Mouse (Mus musculus) heart, embryonic 12.5 days (tissue): ENCODE data around the gene Gm20517. TPM values are rescaled to one million over a fixed set of nuclear protein-coding genes. Genes with fewer than 3 reads are reported as not detected.

Source experiments
- ATAC-seq: fragments of 200-750 bp; cut with Nextera tagmentation; 2 replicates; pipeline ENCODE4 v1.8.0; 2017; ENCODE audit warnings: moderate TSS enrichment, moderate library complexity; ENCODE audit not compliant: insufficient number of reproducible peaks, low FRiP score
- H3K27ac ChIP-seq: fragments of 300-500 bp; sonication (generic); 2 replicates; pipeline ENCODE4 v1.5.1; 2016; ENCODE audit warnings: mild to moderate bottlenecking, moderate library complexity; ENCODE audit not compliant: poor library complexity, severe bottlenecking
- H3K27me3 ChIP-seq: fragments of 300-500 bp; sonication (generic); replicated peaks from 2 replicates; pipeline ENCODE4 v1.6.1; 2016; ENCODE audit warnings: mild to moderate bottlenecking, moderate library complexity
- H3K36me3 ChIP-seq: fragments of 300-500 bp; sonication (generic); 2 replicates; pipeline ENCODE4 v1.6.1; 2016; ENCODE audit warnings: mild to moderate bottlenecking, moderate library complexity
- H3K4me1 ChIP-seq: fragments of 300-500 bp; sonication (generic); replicated peaks from 2 replicates; pipeline ENCODE4 v1.6.1; 2016; ENCODE audit warnings: mild to moderate bottlenecking
- H3K4me2 ChIP-seq: fragments of 300-500 bp; sonication (generic); 2 replicates; pipeline ENCODE4 v1.6.1; 2016; ENCODE audit warnings: mild to moderate bottlenecking, moderate library complexity
- H3K4me3 ChIP-seq: fragments of 300-500 bp; sonication (generic); 2 replicates; pipeline ENCODE4 v1.5.1; 2016; ENCODE audit warnings: mild to moderate bottlenecking
- H3K9ac ChIP-seq: fragments of 300-500 bp; sonication (generic); 2 replicates; pipeline ENCODE4 v1.6.1; 2016; ENCODE audit warnings: mild to moderate bottlenecking, moderate library complexity
- H3K9me3 ChIP-seq: fragments of 300-500 bp; sonication (generic); replicated peaks from 2 replicates; pipeline ENCODE4 v1.6.1; 2016; ENCODE audit warnings: mild to moderate bottlenecking, moderate library complexity
- WGBS: fragments of 180-500 bp; shearing (Covaris S2); methylation state at CpG from one replicate; pipeline ENCODE4 v1.1.7; 2016; 5-methylcytosine and 5-hydroxymethylcytosine counted together
- polyA plus RNA-seq: library from polyadenylated mRNA; unstranded; fragments of >200 nt; fragmentation: Nextera tagmentation; extraction: Ambion mirVana; gene quantifications from 2 replicates; pipeline ENCODE4 v1.2.1, GENCODE M21; 2016

The Gm20517 gene
- polyA plus RNA-seq, 1 experiment from 2014 or later: 2.7 TPM

- 75% methylated on average over 6 of the region's 6 CpGs for WGBS
These were observed 32.7 kb upstream of the Gm20517 start for GRCm38 (mm10) chr17:47578655-47579054.

DNA sequence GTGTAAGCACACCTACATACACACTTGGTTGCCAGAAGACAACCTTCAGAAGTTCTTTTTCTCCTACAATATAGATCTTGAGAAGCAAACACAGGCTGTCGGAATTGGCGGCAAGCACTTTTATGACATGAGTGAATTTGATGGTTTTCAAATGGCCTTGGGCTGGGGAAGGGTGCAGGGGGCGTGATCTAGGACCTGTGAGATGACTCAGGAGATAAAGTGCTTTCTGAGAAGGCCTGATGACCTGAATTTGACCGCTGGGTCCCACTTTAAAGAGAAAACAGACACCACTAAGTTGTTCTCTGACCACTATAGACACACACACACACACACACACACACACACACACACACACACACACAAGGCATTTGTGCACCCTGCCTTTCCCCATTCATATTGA, 30.4 kb upstream of the Gm20517 start:
- H3K4me3 ChIP-seq: no peak overlapping the region
- no peaks in the 10 kb centered on the region for H3K9me3 ChIP-seq
- H3K36me3 ChIP-seq: no peaks in the 10 kb centered on the region

More at GRCm38 (mm10) chr17:47578655-47579054, 32.7 kb upstream of the Gm20517 start:
- H3K36me3 ChIP-seq: no peaks in the 10 kb centered on the region
- no peaks in the 10 kb centered on the region for H3K4me1 ChIP-seq
- ATAC-seq: no peak
- no peaks in the 10 kb centered on the region for H3K9me3 ChIP-seq
- H3K27me3 ChIP-seq: no peaks in the 10 kb centered on the region
- no peak overlapping the region for H3K4me3 ChIP-seq
- no peak overlapping the region for H3K4me2 ChIP-seq
- no peak overlapping the region for H3K27ac ChIP-seq
- H3K9ac ChIP-seq: no peak overlapping the region

GRCm38 (mm10) chr17:47588517-47588916, 22.9 kb upstream of the Gm20517 start:
- Histone ChIP-seq H3K36me3 (no peaks in the 10 kb centered on the region), H3K9me3 (no peaks in the 10 kb centered on the region), H3K4me3 (no peak overlapping the region), H3K4me1 (peaks cover 11% of the 10 kb centered on the region), H3K27me3 (no peaks in the 10 kb centered on the region), H3K4me2 (no peak overlapping the region), H3K9ac (no peak overlapping the region), H3K27ac (no peak overlapping the region)
- no peak for ATAC-seq
- 80% methylated on average over 8 of the region's 8 CpGs for WGBS

More for the DNA sequence above, 30.4 kb upstream of the Gm20517 start:
- Histone ChIP-seq H3K9ac (no peak overlapping the region), H3K27ac (no peak overlapping the region), H3K27me3 (no peaks in the 10 kb centered on the region), H3K4me2 (no peak overlapping the region), H3K4me1 (no peaks in the 10 kb centered on the region)
- 80% methylated on average over 4 of the region's 4 CpGs for WGBS
- no peak for ATAC-seq

DNA sequence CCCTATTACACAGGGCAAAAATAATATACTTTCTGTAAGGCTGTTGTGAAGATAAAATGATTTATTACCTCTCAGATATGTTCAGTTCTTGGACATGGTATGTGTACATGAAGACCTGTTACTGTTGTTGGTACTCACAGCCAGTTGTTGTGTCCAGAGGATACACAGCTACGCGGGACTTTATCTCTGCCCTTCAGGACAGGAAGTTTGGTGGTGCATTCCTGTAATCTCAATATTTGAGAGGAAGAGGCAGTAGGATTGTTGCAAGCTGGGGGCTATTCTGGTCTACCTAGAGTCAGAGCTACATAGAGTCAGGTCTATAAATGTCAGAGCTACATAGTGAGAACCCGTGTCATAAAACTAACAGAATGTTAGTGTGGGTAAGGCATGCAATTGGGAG, 20.3 kb upstream of the Gm20517 start:
- ATAC-seq: no peak
- 44% methylated on average over 3 of the region's 3 CpGs for WGBS

DNA sequence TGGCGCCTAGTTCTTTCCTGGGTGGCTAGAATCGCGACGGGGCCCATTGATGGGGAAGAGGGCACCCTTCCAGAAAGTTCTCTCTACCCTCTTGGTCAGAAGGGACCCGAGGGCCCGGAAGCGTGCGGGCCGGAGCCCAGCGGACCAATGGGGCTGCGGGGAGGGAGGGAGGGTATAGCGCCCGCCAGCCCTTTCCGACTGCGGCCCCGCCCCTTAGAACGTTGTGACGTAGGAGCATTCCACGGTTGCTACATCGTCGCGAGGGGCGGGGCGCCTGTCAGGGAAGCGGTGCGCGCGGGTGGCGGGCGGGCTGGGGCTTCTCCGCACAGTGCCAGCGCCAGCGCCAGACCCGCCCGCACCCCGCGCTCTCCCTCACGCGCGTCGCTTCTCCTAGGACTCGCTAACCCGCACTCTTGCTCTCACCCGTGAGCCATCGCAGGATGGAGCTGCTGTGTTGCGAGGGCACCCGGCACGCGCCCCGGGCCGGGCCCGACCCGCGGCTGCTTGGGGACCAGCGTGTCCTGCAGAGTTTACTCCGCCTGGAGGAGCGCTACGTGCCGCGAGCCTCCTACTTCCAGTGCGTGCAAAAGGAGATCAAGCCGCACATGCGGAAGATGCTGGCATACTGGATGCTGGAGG, 18.1 kb upstream of the Gm20517 start:
- Histone ChIP-seq H3K4me3 (peak overlapping the region; percentile 95), H3K36me3 (peaks cover 21% of the 10 kb centered on the region), H3K9ac (peak overlapping the region; percentile 96), H3K4me1 (peaks cover 37% of the 10 kb centered on the region), H3K27me3 (no peaks in the 10 kb centered on the region), H3K4me2 (peak overlapping the region; percentile 87), H3K9me3 (no peaks in the 10 kb centered on the region), H3K27ac (peak overlapping the region; percentile 99)
- WGBS: 1% methylated on average over 63 of the region's 63 CpGs
- peak; percentile 89 for ATAC-seq

More for the DNA sequence above, 20.3 kb upstream of the Gm20517 start:
- H3K4me1 ChIP-seq: peaks cover 15% of the 10 kb centered on the region
- no peaks in the 10 kb centered on the region; the same call in none of the 2 replicates for H3K36me3 ChIP-seq
- H3K4me3 ChIP-seq: no peak overlapping the region
- no peaks in the 10 kb centered on the region for H3K9me3 ChIP-seq
- H3K27me3 ChIP-seq: no peaks in the 10 kb centered on the region
- H3K4me2 ChIP-seq: no peak overlapping the region
- H3K27ac ChIP-seq: no peak overlapping the region
- H3K9ac ChIP-seq: no peak overlapping the region

DNA sequence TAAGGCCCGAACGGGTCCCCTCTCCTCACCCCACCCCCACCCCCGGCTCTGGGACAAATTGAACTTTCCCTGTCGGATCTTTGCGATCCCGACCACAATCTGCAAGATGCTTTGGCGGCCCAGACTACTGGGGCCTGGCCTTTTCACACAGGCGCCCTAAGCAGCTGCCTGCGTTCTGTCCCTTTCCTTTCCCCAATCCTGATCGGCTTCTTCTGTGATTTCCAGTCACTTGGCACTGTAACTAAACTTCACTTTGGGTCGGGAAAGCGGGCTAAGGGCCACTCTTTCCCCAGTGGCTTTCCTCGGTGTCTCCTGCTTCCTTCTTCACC, 17.6 kb upstream of the Gm20517 start:
- Histone ChIP-seq H3K27me3 (no peaks in the 10 kb centered on the region), H3K27ac (peak overlapping the region; percentile 99), H3K36me3 (peaks cover 26% of the 10 kb centered on the region), H3K4me1 (peaks cover 41% of the 10 kb centered on the region), H3K4me3 (peak overlapping the region; percentile 95), H3K9ac (peak overlapping the region; percentile 96), H3K4me2 (peak overlapping the region; percentile 87), H3K9me3 (no peaks in the 10 kb centered on the region)
- WGBS: under 1% methylated on average over 13 of the region's 13 CpGs
- ATAC-seq: no peak

GRCm38 (mm10) chr17:47594183-47594968, 17.0 kb upstream of the Gm20517 start:
- H3K4me1 ChIP-seq: peaks cover 42% of the 10 kb centered on the region
- H3K36me3 ChIP-seq: peaks cover 31% of the 10 kb centered on the region
- no peaks in the 10 kb centered on the region for H3K9me3 ChIP-seq
- peak overlapping the region; percentile 99 for H3K27ac ChIP-seq
- WGBS: under 1% methylated on average over 43 of the region's 43 CpGs
- peak overlapping the region; percentile 87 for H3K4me2 ChIP-seq
- H3K9ac ChIP-seq: peak overlapping the region; percentile 96
- no peak; the same call in 1 of the 2 replicates for ATAC-seq
- no peaks in the 10 kb centered on the region for H3K27me3 ChIP-seq
- peak overlapping the region; percentile 95 for H3K4me3 ChIP-seq

DNA sequence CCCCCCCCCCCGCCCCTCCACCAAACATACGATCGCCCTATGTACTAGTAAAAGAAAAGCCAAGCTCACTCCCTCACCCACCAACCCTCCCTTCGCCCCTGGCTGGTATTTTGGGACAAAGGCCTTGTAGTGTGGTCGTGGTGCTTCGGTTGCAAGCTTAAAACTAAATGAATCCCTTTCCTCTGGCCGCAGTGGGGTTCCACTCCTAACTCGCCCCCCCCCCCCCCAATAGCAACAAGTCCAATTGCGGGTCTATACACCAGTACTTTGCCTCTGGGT, 16.5 kb upstream of the Gm20517 start:
- ATAC-seq: no peak
- H3K27me3 ChIP-seq: no peaks in the 10 kb centered on the region
- WGBS: 3% methylated on average over 9 of the region's 9 CpGs
- H3K4me2 ChIP-seq: peak overlapping the region; percentile 87
- H3K4me3 ChIP-seq: peak overlapping the region; percentile 95
- H3K4me1 ChIP-seq: peaks cover 46% of the 10 kb centered on the region
- no peaks in the 10 kb centered on the region for H3K9me3 ChIP-seq
- H3K9ac ChIP-seq: peak overlapping the region; percentile 96
- H3K27ac ChIP-seq: peak overlapping the region; percentile 99
- peaks cover 37% of the 10 kb centered on the region for H3K36me3 ChIP-seq

DNA sequence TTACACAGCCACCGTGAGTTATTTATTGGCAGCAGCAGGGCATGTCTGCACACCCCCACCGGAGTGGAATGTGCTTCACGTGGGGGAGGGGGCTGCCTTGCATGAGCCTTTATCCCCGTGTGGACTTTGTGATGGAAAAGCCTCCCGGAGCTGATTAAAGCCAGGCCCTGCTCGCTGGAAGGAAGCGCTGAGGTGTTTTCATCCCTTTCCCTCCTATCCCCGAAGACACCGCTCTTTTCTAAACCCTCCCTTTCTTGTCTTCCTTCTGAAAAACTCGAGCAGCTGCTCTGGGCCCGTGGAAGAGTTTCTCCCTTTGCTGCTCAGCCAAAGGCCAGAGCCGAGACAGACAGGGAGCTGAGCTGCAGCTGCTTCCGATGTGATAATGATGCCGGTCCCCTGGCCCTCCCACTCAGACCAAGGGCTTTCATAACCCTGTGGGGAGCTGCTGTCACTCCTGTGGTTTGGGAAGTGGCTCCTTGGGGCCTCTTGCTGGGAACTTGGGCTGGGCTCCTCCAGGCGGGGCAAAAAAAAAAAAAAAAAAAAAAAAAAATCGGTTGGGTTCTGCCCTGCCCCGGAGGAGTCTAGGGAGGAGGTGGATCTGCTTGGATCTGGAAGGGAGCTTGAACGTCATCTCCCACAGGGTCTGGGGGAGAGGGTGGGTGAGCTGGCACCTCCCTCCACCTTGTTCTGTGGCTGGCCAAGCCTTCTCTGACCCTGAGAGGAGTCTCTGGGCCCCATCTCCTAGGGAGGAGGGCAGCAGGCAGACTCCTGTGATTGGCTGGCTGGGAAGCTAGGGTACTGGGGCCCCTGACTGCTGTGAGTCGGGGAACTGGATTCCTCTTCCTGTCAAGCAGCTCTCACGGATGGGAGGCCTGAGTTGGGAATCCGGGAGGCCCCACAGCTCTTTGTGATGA, 15.9 kb upstream of the Gm20517 start:
- Histone ChIP-seq H3K4me2 (peak overlapping the region; percentile 87), H3K27ac (peak overlapping the region; percentile 99), H3K27me3 (no peaks in the 10 kb centered on the region), H3K4me3 (peak overlapping the region; percentile 95), H3K9me3 (no peaks in the 10 kb centered on the region), H3K4me1 (peaks cover 46% of the 10 kb centered on the region), H3K36me3 (peaks cover 43% of the 10 kb centered on the region), H3K9ac (peak overlapping the region; percentile 96)
- peak; percentile 72 for ATAC-seq
- WGBS: under 1% methylated on average over 21 of the region's 21 CpGs

DNA sequence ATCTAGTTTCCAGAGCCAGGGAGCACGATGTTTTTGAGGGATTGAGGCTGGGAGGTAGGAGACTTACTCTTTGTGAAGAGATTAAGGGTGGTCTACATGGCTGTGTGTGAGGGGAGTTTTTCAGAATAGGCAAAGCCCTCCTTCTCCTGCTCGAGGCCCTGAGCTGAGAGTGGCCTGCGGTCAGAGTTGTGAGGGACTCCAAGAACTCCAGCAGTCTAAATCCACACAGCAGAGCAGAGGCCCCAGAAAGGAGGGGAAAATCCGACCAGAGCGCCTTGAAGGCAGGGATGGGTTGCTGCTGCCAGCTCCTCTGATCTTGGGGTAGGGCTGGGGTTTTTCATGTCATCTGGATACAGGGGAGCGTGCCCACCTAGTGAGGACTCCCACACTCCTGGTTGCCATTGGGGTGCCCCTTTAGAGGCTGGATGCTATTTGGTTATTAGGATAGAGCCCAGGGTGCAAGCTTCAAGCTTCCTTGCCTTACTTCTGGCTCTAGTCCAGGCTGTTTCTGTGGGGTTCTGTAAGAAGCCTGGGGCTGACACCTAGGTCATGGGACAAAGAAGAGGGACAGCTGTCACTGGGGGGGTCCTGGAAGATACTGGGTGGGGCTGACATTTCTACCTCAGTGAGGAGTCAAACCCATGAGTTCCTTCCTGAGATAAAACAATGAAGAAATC, 15.1 kb upstream of the Gm20517 start:
- ATAC-seq: no peak
- 31% methylated on average over 6 of the region's 6 CpGs for WGBS
- H3K9ac ChIP-seq: peak overlapping the region; percentile 96
- peaks cover 43% of the 10 kb centered on the region for H3K4me1 ChIP-seq
- peak overlapping the region; percentile 95 for H3K4me3 ChIP-seq
- no peaks in the 10 kb centered on the region for H3K27me3 ChIP-seq
- peaks cover 51% of the 10 kb centered on the region for H3K36me3 ChIP-seq
- H3K27ac ChIP-seq: peak overlapping the region; percentile 99
- H3K4me2 ChIP-seq: peak overlapping the region; percentile 87
- H3K9me3 ChIP-seq: no peaks in the 10 kb centered on the region
